Mouse (Mus musculus): ENCODE data around the gene Crb1. TPM values are rescaled to one million over a fixed set of nuclear protein-coding genes. Genes with fewer than 3 reads are reported as not detected.
"Not testable (repeated sequence)": the region's sequence is repeated elsewhere in the genome, so short reads cannot be mapped to it uniquely, and the experiment has no call there.

Crb1 gene
- total and polyA plus RNA-seq, 3 experiments, result 0.10 to 0.25 (median 0.12) TPM

- Histone ChIP-seq H3K9ac (ENCODE audit: insufficient read depth, low read depth) (no peak overlapping the region), H3K36me3 (replicated peaks in 1 of 2; ENCODE audit: control insufficient read depth in 1 of 2, insufficient read depth in 1 of 2, low read length in 1 of 2) (no peaks in the 10 kb centered on the region), H3K27me3 (replicated peaks) (no peaks in the 10 kb centered on the region), H3K9me3 (replicated peaks; ENCODE audit: low read length) (peaks cover 7% of the 10 kb centered on the region), H3K4me1 (ENCODE audit: control insufficient read depth in 1 of 2, insufficient read depth in 2 of 2) (peaks cover 0 to 3% of the 10 kb centered on the region in 2 experiments; a peak in 2 of 4 replicates), H3K4me2 (ENCODE audit: insufficient read depth, low read depth, poor library complexity, severe bottlenecking) (no peak overlapping the region), H3K79me2 (replicated peaks; ENCODE audit: control insufficient read depth, extremely low read depth, insufficient read depth, poor library complexity, severe bottlenecking) (no peaks in the 10 kb centered on the region), H3K4me3 (replicated peaks in 1 of 3; ENCODE audit: low read depth in 2 of 3, low read length in 2 of 3, poor library complexity in 1 of 3) (no peak overlapping the region), H3K27ac (ENCODE audit: insufficient read depth, low read depth) (no peak overlapping the region)
- dilution Hi-C loops (cut with MboI; ENCODE audit: extremely low pct_ligation_motif_present, extremely low pct_unique_long_range_greater_than_20kb, low sequenced_read_pairs) (no loop called here), in situ Hi-C loops (cut with MboI; ENCODE audit: low pct_ligation_motif_present, low pct_unique_long_range_greater_than_20kb, low sequenced_read_pairs) (no loop called here)
- DNase-seq (ENCODE audit: extremely low read depth), result no peak
- TF ChIP-seq ZC3H11A (IDR thresholded peaks at IDR 0.05; ENCODE audit: low read depth, low read length) (no peak), CHD1 (IDR thresholded peaks at IDR 0.05; ENCODE audit: low read depth, low read length) (no peak), USF1 (IDR thresholded peaks at IDR 0.05; ENCODE audit: low read depth, low read length) (no peak), NRF1 (IDR thresholded peaks at IDR 0.05; ENCODE audit: low read depth, low read length) (no peak)
These were observed 36.6 kb upstream of the Crb1 start for GRCm38 (mm10) chr1:139413465-139413864.

- H3K4me1 ChIP-seq (ENCODE audit: control insufficient read depth in 1 of 2, insufficient read depth in 2 of 2); H3K36me3 ChIP-seq (replicated peaks in 1 of 2; ENCODE audit: control insufficient read depth in 1 of 2, insufficient read depth in 1 of 2, low read length in 1 of 2); in situ Hi-C loops (cut with MboI; ENCODE audit: low pct_ligation_motif_present, low pct_unique_long_range_greater_than_20kb, low sequenced_read_pairs); H3K4me3 ChIP-seq (replicated peaks in 1 of 3; ENCODE audit: low read depth in 2 of 3, low read length in 2 of 3, poor library complexity in 1 of 3); dilution Hi-C loops (cut with MboI; ENCODE audit: extremely low pct_ligation_motif_present, extremely low pct_unique_long_range_greater_than_20kb, low sequenced_read_pairs); H3K9me3 ChIP-seq (replicated peaks; ENCODE audit: low read length); H3K9ac ChIP-seq (ENCODE audit: insufficient read depth, low read depth); DNase-seq (ENCODE audit: extremely low read depth); H3K27me3 ChIP-seq (replicated peaks); H3K79me2 ChIP-seq (replicated peaks; ENCODE audit: control insufficient read depth, extremely low read depth, insufficient read depth, poor library complexity, severe bottlenecking); H3K4me2 ChIP-seq (ENCODE audit: insufficient read depth, low read depth, poor library complexity, severe bottlenecking); H3K27ac ChIP-seq (ENCODE audit: insufficient read depth, low read depth): not testable (repeated sequence)
These were observed 35.5 kb upstream of the Crb1 start for GRCm38 (mm10) chr1:139412365-139412764.

- H3K36me3 ChIP-seq (replicated peaks in 1 of 2; ENCODE audit: control insufficient read depth in 1 of 2, insufficient read depth in 1 of 2, low read length in 1 of 2), result no peaks in the 10 kb centered on the region
- dilution Hi-C loops (cut with MboI; ENCODE audit: extremely low pct_ligation_motif_present, extremely low pct_unique_long_range_greater_than_20kb, low sequenced_read_pairs) (no loop called here), in situ Hi-C loops (cut with MboI; ENCODE audit: low pct_ligation_motif_present, low pct_unique_long_range_greater_than_20kb, low sequenced_read_pairs) (no loop called here)
- H3K4me1 ChIP-seq (ENCODE audit: control insufficient read depth in 1 of 2, insufficient read depth in 2 of 2), result peaks cover 0 to 22% of the 10 kb centered on the region in 2 experiments; a peak in 3 of 4 replicates
- no peak overlapping the region for H3K27ac ChIP-seq (ENCODE audit: insufficient read depth, low read depth)
- no peak overlapping the region for H3K4me2 ChIP-seq (ENCODE audit: insufficient read depth, low read depth, poor library complexity, severe bottlenecking)
- H3K79me2 ChIP-seq (replicated peaks; ENCODE audit: control insufficient read depth, extremely low read depth, insufficient read depth, poor library complexity, severe bottlenecking), result no peaks in the 10 kb centered on the region
- H3K9ac ChIP-seq (ENCODE audit: insufficient read depth, low read depth), result no peak overlapping the region
- no peak overlapping the region for H3K4me3 ChIP-seq (replicated peaks in 1 of 3; ENCODE audit: low read depth in 2 of 3, low read length in 2 of 3, poor library complexity in 1 of 3)
- H3K27me3 ChIP-seq (replicated peaks), result no peaks in the 10 kb centered on the region
- H3K9me3 ChIP-seq (replicated peaks; ENCODE audit: low read length), result peaks cover 7% of the 10 kb centered on the region
- DNase-seq (ENCODE audit: extremely low read depth), result peak; percentile 14
- TF ChIP-seq CTCF (conservative IDR thresholded peaks at IDR 0.05 in 1 of 2, IDR thresholded peaks at IDR 0.05 in 1 of 2; ENCODE audit: low read depth in 2 of 2, low read length in 2 of 2) (peak in 1 of 2 experiments; percentile 32; a peak in 2 of 4 replicates), POLR2A (IDR thresholded peaks at IDR 0.05; ENCODE audit: low read depth, low read length) (no peak), ETS1 (conservative IDR thresholded peaks at IDR 0.05; ENCODE audit: low read depth, low read length) (no peak), SMC3 (IDR thresholded peaks at IDR 0.05; ENCODE audit: low read depth, low read length) (peak; percentile 7; the same call in 1 of the 2 replicates)
These were observed 30.8 kb upstream of the Crb1 start for GRCm38 (mm10) chr1:139407701-139408100.

All from CH12.LX (cell line).